Mouse (Mus musculus) lung, adult 2 months (tissue): Measurements from ENCODE around the gene Oprm1.

Source experiments
- CTCF ChIP-seq: fragments of 200-500 bp; IDR thresholded peaks from 2 replicates; pipeline ENCODE4 v1.5.1; 2011; ENCODE audit warnings: mild to moderate bottlenecking, low read length, control low read depth; ENCODE audit not compliant: insufficient read depth
- POLR2A ChIP-seq: fragments of 200-500 bp; IDR thresholded peaks from 2 replicates; pipeline ENCODE4 v1.6.1; 2011; ENCODE audit warnings: low read depth, mild to moderate bottlenecking, control low read depth, low read length, borderline replicate concordance; ENCODE audit errors: extremely low read depth

- TF ChIP-seq CTCF (no peak), POLR2A (no peak)
These were observed 169.4 kb downstream of the Oprm1 start for GRCm38 (mm10) chr10:6927600-6928223.
